Mouse (Mus musculus) hindbrain, postnatal 0 days (tissue): Measurements from ENCODE around the gene Fam187b. TPM values are rescaled to one million over a fixed set of nuclear protein-coding genes. Genes with fewer than 3 reads are reported as not detected.

ENCODE experiments used
- ATAC-seq: fragments of 200-750 bp; cut with Nextera tagmentation; 2 replicates; pipeline ENCODE4 v1.8.0; 2017; ENCODE audit warnings: mild to moderate bottlenecking, moderate TSS enrichment, moderate library complexity
- DNase-seq: peaks from one replicate; pipeline ENCODE4 v3.0.0-alpha.2; 2015; ENCODE audit warnings: low spot score
- H3K27ac ChIP-seq: fragments of 300-500 bp; sonication (generic); 2 replicates; pipeline ENCODE4 v1.5.1; 2014; ENCODE audit warnings: mild to moderate bottlenecking
- H3K27me3 ChIP-seq: fragments of 300-500 bp; sonication (generic); 2 replicates; pipeline ENCODE4 v1.6.1; 2014; ENCODE audit warnings: low read length, mixed read lengths; ENCODE audit not compliant: insufficient read depth
- H3K36me3 ChIP-seq: fragments of 300-500 bp; sonication (generic); 2 replicates; pipeline ENCODE4 v1.6.1; 2014; ENCODE audit warnings: low read length, mixed read lengths; ENCODE audit not compliant: insufficient read depth
- H3K4me1 ChIP-seq: fragments of 300-500 bp; sonication (generic); 2 replicates; pipeline ENCODE4 v1.6.1; 2014; ENCODE audit warnings: antibody characterized with exemption, low read length, mixed read lengths; ENCODE audit not compliant: insufficient read depth
- H3K4me2 ChIP-seq: fragments of 300-500 bp; sonication (generic); 2 replicates; pipeline ENCODE4 v1.6.1; 2014; ENCODE audit warnings: low read depth, mild to moderate bottlenecking, low read length, moderate library complexity, mixed read lengths
- H3K4me3 ChIP-seq: fragments of 300-500 bp; sonication (generic); 2 replicates; pipeline ENCODE4 v1.5.1; 2014; ENCODE audit warnings: low read length
- H3K9ac ChIP-seq: fragments of 300-500 bp; sonication (generic); replicated peaks from 2 replicates; pipeline ENCODE4 v1.6.1; 2014; ENCODE audit warnings: mild to moderate bottlenecking, low read length, moderate library complexity, mixed read lengths
- H3K9me3 ChIP-seq: fragments of 300-500 bp; sonication (generic); 2 replicates; pipeline ENCODE4 v1.6.1; 2016; ENCODE audit warnings: low read length, mixed read lengths
- CTCF ChIP-seq: IDR thresholded peaks from 2 replicates; pipeline ENCODE4 v1.5.1; 2016; ENCODE audit warnings: antibody characterized with exemption, control low read depth, low read depth
- WGBS: fragments of 180-500 bp; shearing (Covaris S2); extraction: QIAGEN DNeasy Blood & Tissue Kit; methylation state at CpG from one replicate; pipeline ENCODE4 v1.1.7; 2014; 5-methylcytosine and 5-hydroxymethylcytosine counted together
- polyA plus RNA-seq: library from polyadenylated mRNA; unstranded; fragments of >200 nt; fragmentation: Nextera tagmentation; extraction: Ambion mirVana; gene quantifications from 2 replicates; pipeline ENCODE4 v1.2.1, GENCODE M21; 2015
- total RNA-seq: library from RNA; depleted of rRNA; stranded (reverse); fragments of >200 nt; gene quantifications from 2 replicates; pipeline ENCODE4 v1.2.3, GENCODE M21; 2014

Fam187b gene
- total and polyA plus RNA-seq, 2 experiments from 2014 or later, result 0.16 to 0.89 TPM

DNA sequence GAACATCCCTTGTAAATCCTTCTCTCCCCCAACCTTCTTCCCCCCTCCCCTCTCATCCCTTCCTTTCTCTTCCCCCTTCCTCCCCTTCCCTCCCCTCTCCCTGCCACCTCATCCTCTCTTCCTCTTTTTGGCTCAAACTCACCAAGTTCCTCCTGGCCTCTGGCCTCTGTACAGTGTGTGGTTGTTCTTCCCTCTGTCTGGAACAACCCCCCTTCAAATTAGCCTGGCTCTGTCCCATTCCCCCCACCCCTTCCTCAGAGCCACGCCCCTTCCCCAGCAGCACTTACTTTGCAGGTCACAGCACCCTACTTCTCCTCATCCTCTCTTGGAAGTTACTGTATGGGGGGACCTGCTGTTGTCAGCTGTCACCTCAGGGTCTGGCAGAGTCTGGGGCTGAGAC is 34.6 kb downstream of the Fam187b start:
- Histone ChIP-seq H3K27ac (no peak overlapping the region), H3K4me3 (no peak overlapping the region), H3K4me1 (no peaks in the 10 kb centered on the region), H3K4me2 (no peak overlapping the region), H3K36me3 (no peaks in the 10 kb centered on the region), H3K9ac (no peak overlapping the region), H3K27me3 (no peaks in the 10 kb centered on the region), H3K9me3 (no peaks in the 10 kb centered on the region)
- no peak for ATAC-seq
- DNase-seq, result no peak
- no peak for TF ChIP-seq CTCF
- 60% methylated on average over 1 of the region's 1 CpGs for WGBS

DNA sequence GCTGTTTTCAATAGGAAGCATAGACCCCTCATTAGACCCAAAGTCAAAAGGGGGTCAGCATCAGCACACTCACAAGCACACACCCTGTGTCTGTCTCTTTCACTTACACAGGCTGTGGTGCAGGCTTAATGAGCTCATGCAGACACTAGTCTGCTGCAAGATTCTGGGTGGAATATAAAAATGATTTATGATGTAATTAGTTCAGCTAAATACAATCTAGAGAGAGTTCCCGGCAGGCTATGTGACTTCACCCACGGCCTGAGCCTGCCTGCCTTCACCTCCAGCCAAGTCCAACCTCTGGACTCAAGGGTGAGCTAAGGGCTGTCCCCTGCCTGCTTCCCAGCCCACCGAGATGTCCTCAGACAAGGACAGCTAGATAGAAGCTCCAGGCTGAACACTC is 35.3 kb downstream of the Fam187b start:
- Histone ChIP-seq H3K4me3 (no peak overlapping the region), H3K9me3 (no peaks in the 10 kb centered on the region), H3K9ac (no peak overlapping the region), H3K4me2 (no peak overlapping the region), H3K27ac (no peak overlapping the region), H3K4me1 (no peaks in the 10 kb centered on the region), H3K27me3 (no peaks in the 10 kb centered on the region), H3K36me3 (no peaks in the 10 kb centered on the region)
- no peak for TF ChIP-seq CTCF
- no peak for DNase-seq
- WGBS, result 74% methylated on average over 3 of the region's 3 CpGs
- ATAC-seq, result peak; percentile 27; the same call in 1 of the 2 replicates

GRCm38 (mm10) chr7:31012971-31013370 is 39.4 kb downstream of the Fam187b start:
- Histone ChIP-seq H3K27me3 (no peaks in the 10 kb centered on the region), H3K36me3 (no peaks in the 10 kb centered on the region), H3K4me3 (no peak overlapping the region), H3K27ac (no peak overlapping the region), H3K4me2 (no peak overlapping the region), H3K4me1 (no peaks in the 10 kb centered on the region), H3K9me3 (no peaks in the 10 kb centered on the region), H3K9ac (no peak overlapping the region)
- no peak for TF ChIP-seq CTCF
- ATAC-seq, result no peak
- 46% methylated on average over 5 of the region's 5 CpGs for WGBS
- peak; percentile 44 for DNase-seq

DNA sequence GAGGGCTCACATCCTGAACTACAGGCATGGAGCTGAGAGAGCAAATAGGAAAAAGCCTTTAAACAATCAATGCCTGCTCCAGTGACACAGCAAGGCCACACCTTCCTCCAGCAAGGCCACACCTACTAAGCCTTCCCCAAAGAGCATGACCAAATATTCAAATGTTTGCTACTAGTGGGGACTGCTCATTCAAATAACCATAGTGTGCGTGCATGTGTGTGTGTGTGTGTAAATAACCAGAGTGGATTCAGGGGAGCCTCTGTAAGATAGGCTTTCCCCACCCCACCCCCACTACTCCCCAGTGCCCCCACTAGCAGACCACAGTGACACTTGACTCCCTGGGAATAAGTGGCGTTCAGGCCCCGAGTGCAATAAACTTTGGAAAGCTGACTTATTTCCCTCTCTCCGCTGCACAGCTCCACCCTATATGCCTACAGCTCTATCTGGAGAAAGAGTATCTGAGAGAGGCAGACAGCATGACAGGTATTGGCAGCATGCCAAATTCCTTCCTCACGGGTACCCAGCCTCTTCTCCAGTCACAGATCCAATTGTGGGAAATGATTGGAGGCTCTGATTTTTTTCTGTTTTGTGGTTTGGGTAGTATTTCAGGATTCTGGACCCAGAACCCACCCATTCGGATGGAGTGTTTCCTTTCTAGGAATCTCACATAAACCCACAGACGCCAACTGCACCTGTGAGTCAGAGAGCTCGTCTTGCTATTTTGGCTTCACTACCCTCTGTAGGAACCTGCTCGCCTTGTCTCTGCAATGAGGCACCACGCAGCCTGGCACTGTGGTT is 43.7 kb downstream of the Fam187b start:
- Histone ChIP-seq H3K4me1 (no peaks in the 10 kb centered on the region), H3K4me3 (no peak overlapping the region), H3K9me3 (no peaks in the 10 kb centered on the region), H3K4me2 (no peak overlapping the region), H3K27me3 (no peaks in the 10 kb centered on the region), H3K36me3 (no peaks in the 10 kb centered on the region), H3K9ac (no peak overlapping the region), H3K27ac (no peak overlapping the region)
- WGBS, result 47% methylated on average over 10 of the region's 10 CpGs
- ATAC-seq, result 0 out of 2 replicates have a peak, but pooled peaks have one; percentile 32
- peak; percentile 41 for DNase-seq
- TF ChIP-seq CTCF, result no peak

- no peak overlapping the region for H3K9ac ChIP-seq
- 74% methylated on average over 8 of the region's 8 CpGs for WGBS
- H3K4me3 ChIP-seq, result no peak overlapping the region
- no peaks in the 10 kb centered on the region for H3K4me1 ChIP-seq
- DNase-seq, result no peak
- no peak overlapping the region for H3K27ac ChIP-seq
- no peak for ATAC-seq
- no peaks in the 10 kb centered on the region for H3K27me3 ChIP-seq
- no peaks in the 10 kb centered on the region for H3K9me3 ChIP-seq
- no peak overlapping the region for H3K4me2 ChIP-seq
- H3K36me3 ChIP-seq, result no peaks in the 10 kb centered on the region
- TF ChIP-seq CTCF, result no peak
Observed at GRCm38 (mm10) chr7:31028609-31029008, 55.0 kb downstream of the Fam187b start.

GRCm38 (mm10) chr7:31030717-31031116 is 57.1 kb downstream of the Fam187b start:
- Histone ChIP-seq H3K4me1 (no peaks in the 10 kb centered on the region), H3K27ac (no peak overlapping the region), H3K9me3 (no peaks in the 10 kb centered on the region), H3K36me3 (no peaks in the 10 kb centered on the region), H3K4me2 (no peak overlapping the region), H3K9ac (no peak overlapping the region), H3K27me3 (no peaks in the 10 kb centered on the region), H3K4me3 (no peak overlapping the region)
- TF ChIP-seq CTCF, result no peak
- DNase-seq, result no peak
- no peak for ATAC-seq
- 79% methylated on average over 2 of the region's 2 CpGs for WGBS

GRCm38 (mm10) chr7:31031731-31032130 is 58.1 kb downstream of the Fam187b start:
- no peak for ATAC-seq
- no peaks in the 10 kb centered on the region for H3K27me3 ChIP-seq
- TF ChIP-seq CTCF, result no peak
- H3K4me3 ChIP-seq, result no peak overlapping the region
- no peaks in the 10 kb centered on the region for H3K4me1 ChIP-seq
- WGBS, result 81% methylated on average over 7 of the region's 7 CpGs
- no peak for DNase-seq
- no peaks in the 10 kb centered on the region for H3K36me3 ChIP-seq
- H3K27ac ChIP-seq, result no peak overlapping the region
- H3K9ac ChIP-seq, result no peak overlapping the region
- H3K9me3 ChIP-seq, result no peaks in the 10 kb centered on the region
- H3K4me2 ChIP-seq, result no peak overlapping the region
